Mouse (Mus musculus): ENCODE measurements around the gene Nectin1. TPM values are rescaled to one million over a fixed set of nuclear protein-coding genes. Genes with fewer than 3 reads are reported as not detected.

Gene Nectin1
- total RNA-seq, 2 experiments from 2014 or later: 16.0 to 16.4 TPM

GRCm38 (mm10) chr9:43796841-43797740, 53.3 kb downstream of the Nectin1 start:
- DNase-seq (ENCODE audit: low spot score in 2 of 2): no peak

- no peak for DNase-seq (ENCODE audit: low spot score in 2 of 2)
Observed at GRCm38 (mm10) chr9:43797746-43798145, 54.0 kb downstream of the Nectin1 start.

GRCm38 (mm10) chr9:43800525-43800924, 56.7 kb downstream of the Nectin1 start:
- DNase-seq (ENCODE audit: low spot score in 2 of 2): no peak

GRCm38 (mm10) chr9:43801911-43802310, 58.1 kb downstream of the Nectin1 start:
- peak; percentile 65 to 81 for DNase-seq (ENCODE audit: low spot score in 2 of 2)

- no peak for DNase-seq (ENCODE audit: low spot score in 2 of 2)
Observed at GRCm38 (mm10) chr9:43807565-43807964, 63.8 kb downstream of the Nectin1 start.

GRCm38 (mm10) chr9:43808099-43808498, 64.3 kb downstream of the Nectin1 start:
- DNase-seq (ENCODE audit: low spot score in 2 of 2): no peak

GRCm38 (mm10) chr9:43808546-43808945, 64.8 kb downstream of the Nectin1 start:
- no peak for DNase-seq (ENCODE audit: low spot score in 2 of 2)

- no peak for DNase-seq (ENCODE audit: low spot score in 2 of 2)
Observed at GRCm38 (mm10) chr9:43813156-43813555, 69.4 kb downstream of the Nectin1 start.

- no peak for DNase-seq (ENCODE audit: low spot score in 2 of 2)
Observed at GRCm38 (mm10) chr9:43822206-43822605, 78.4 kb downstream of the Nectin1 start.

GRCm38 (mm10) chr9:43825178-43825577, 81.4 kb downstream of the Nectin1 start:
- no peak for DNase-seq (ENCODE audit: low spot score in 2 of 2)

- DNase-seq (ENCODE audit: low spot score in 2 of 2): no peak
Observed at GRCm38 (mm10) chr9:43826558-43827253, 82.9 kb downstream of the Nectin1 start.

GRCm38 (mm10) chr9:43827593-43827992, 83.8 kb downstream of the Nectin1 start:
- no peak for DNase-seq (ENCODE audit: low spot score in 2 of 2)

- DNase-seq (ENCODE audit: low spot score in 2 of 2): no peak
Observed at GRCm38 (mm10) chr9:43828960-43829359, 85.2 kb downstream of the Nectin1 start.

GRCm38 (mm10) chr9:43833232-43833631, 89.4 kb downstream of the Nectin1 start:
- DNase-seq (ENCODE audit: low spot score in 2 of 2): no peak

- DNase-seq (ENCODE audit: low spot score in 2 of 2): no peak
Observed at GRCm38 (mm10) chr9:43834283-43834682, 90.5 kb downstream of the Nectin1 start.

- DNase-seq (ENCODE audit: low spot score in 2 of 2): no peak
Observed at GRCm38 (mm10) chr9:43838561-43838960, 94.8 kb downstream of the Nectin1 start.

GRCm38 (mm10) chr9:43842921-43843577, 99.3 kb downstream of the Nectin1 start:
- DNase-seq (ENCODE audit: low spot score in 2 of 2): no peak

- no peak for DNase-seq (ENCODE audit: low spot score in 2 of 2)
Observed at GRCm38 (mm10) chr9:43843711-43844127, 99.9 kb downstream of the Nectin1 start.

GRCm38 (mm10) chr9:43845660-43846455, 102.1 kb downstream of the Nectin1 start:
- DNase-seq (ENCODE audit: low spot score in 2 of 2): peak; percentile 44 to 46

GRCm38 (mm10) chr9:43847861-43848260, 104.1 kb downstream of the Nectin1 start:
- DNase-seq (ENCODE audit: low spot score in 2 of 2): no peak

- DNase-seq (ENCODE audit: low spot score in 2 of 2): no peak
Observed at GRCm38 (mm10) chr9:43850281-43850680, 106.5 kb downstream of the Nectin1 start.
